Mouse (Mus musculus): Measurements from ENCODE around the gene Rapgef5. TPM values are rescaled to one million over a fixed set of nuclear protein-coding genes. Genes with fewer than 3 reads are reported as not detected.

Rapgef5 gene
- 47.4 and 52.1 TPM in 2 replicates for polyA plus RNA-seq (2015; fragmentation: Nextera tagmentation; extraction: Ambion mirVana)

GRCm38 (mm10) chr12:117516179-117516578 is at the start of gene Rapgef5:
Gene Rapgef5 (plus strand): TSS chr12:117516479.
- no peaks in the 10 kb centered on the region for H3K4me1 ChIP-seq (ENCODE audit: insufficient read depth, low read depth, low read length)
- H3K4me3 ChIP-seq (ENCODE audit: low read depth, low read length), result no peak within 1 kb of the TSS
- H3K9ac ChIP-seq (replicated peaks; ENCODE audit: low read depth), result no peak within 1 kb of the TSS
- no peaks in the 10 kb centered on the region for H3K27me3 ChIP-seq (replicated peaks; ENCODE audit: insufficient read depth, low read length)
- WGBS, result 78% methylated on average over 2 of the region's 2 CpGs
- no peaks in the 10 kb centered on the region for H3K36me3 ChIP-seq (ENCODE audit: insufficient read depth, low read length)
- DNase-seq (ENCODE audit: low spot score) (no peak), ATAC-seq (peak; percentile 25; the same call in 1 of the 2 replicates)
- TF ChIP-seq EP300 (IDR thresholded peaks at IDR 0.05), result no peak
- TF ChIP-seq CTCF (IDR thresholded peaks at IDR 0.05), result no peak
- no peak within 1 kb of the TSS for H3K4me2 ChIP-seq (replicated peaks; ENCODE audit: low read depth, low read length)
- no peak within 1 kb of the TSS for H3K27ac ChIP-seq (ENCODE audit: low read length)
- H3K9me3 ChIP-seq (ENCODE audit: low read length), result no peaks in the 10 kb centered on the region

GRCm38 (mm10) chr12:117468329-117468728 is 48.0 kb upstream of the Rapgef5 start:
- ATAC-seq, result peak; percentile 80
- Histone ChIP-seq H3K4me1 (ENCODE audit: insufficient read depth, low read depth, low read length) (no peaks in the 10 kb centered on the region), H3K9me3 (ENCODE audit: low read length) (no peaks in the 10 kb centered on the region), H3K4me2 (replicated peaks; ENCODE audit: low read depth, low read length) (no peak overlapping the region), H3K36me3 (ENCODE audit: insufficient read depth, low read length) (no peaks in the 10 kb centered on the region), H3K27ac (ENCODE audit: low read length) (no peak overlapping the region), H3K9ac (replicated peaks; ENCODE audit: low read depth) (no peak overlapping the region), H3K4me3 (ENCODE audit: low read depth, low read length) (no peak overlapping the region), H3K27me3 (replicated peaks; ENCODE audit: insufficient read depth, low read length) (no peaks in the 10 kb centered on the region)
- DNase-seq (ENCODE audit: low spot score), result peak; percentile 64
- WGBS, result 32% methylated on average over 5 of the region's 5 CpGs
- TF ChIP-seq EP300 (IDR thresholded peaks at IDR 0.05) (no peak), CTCF (IDR thresholded peaks at IDR 0.05) (no peak)

- H3K27me3 ChIP-seq (replicated peaks; ENCODE audit: insufficient read depth, low read length), result no peaks in the 10 kb centered on the region
- no peak overlapping the region for H3K9ac ChIP-seq (replicated peaks; ENCODE audit: low read depth)
- H3K4me3 ChIP-seq (ENCODE audit: low read depth, low read length), result no peak overlapping the region
- H3K36me3 ChIP-seq (ENCODE audit: insufficient read depth, low read length), result no peaks in the 10 kb centered on the region
- H3K4me1 ChIP-seq (ENCODE audit: insufficient read depth, low read depth, low read length), result no peaks in the 10 kb centered on the region
- H3K27ac ChIP-seq (ENCODE audit: low read length), result peak overlapping the region; percentile 20; the same call in 1 of the 2 replicates
- DNase-seq (ENCODE audit: low spot score) (peak; percentile 60), ATAC-seq (peak; percentile 69)
- 35% methylated on average over 3 of the region's 3 CpGs for WGBS
- no peaks in the 10 kb centered on the region for H3K9me3 ChIP-seq (ENCODE audit: low read length)
- no peak overlapping the region for H3K4me2 ChIP-seq (replicated peaks; ENCODE audit: low read depth, low read length)
- TF ChIP-seq EP300 (IDR thresholded peaks at IDR 0.05), result no peak
- no peak for TF ChIP-seq CTCF (IDR thresholded peaks at IDR 0.05)
These were observed 37.3 kb upstream of the Rapgef5 start for GRCm38 (mm10) chr12:117479014-117479413.

- H3K9me3 ChIP-seq (ENCODE audit: low read length), result no peaks in the 10 kb centered on the region
- no peaks in the 10 kb centered on the region for H3K4me1 ChIP-seq (ENCODE audit: insufficient read depth, low read depth, low read length)
- TF ChIP-seq CTCF (IDR thresholded peaks at IDR 0.05), result no peak
- TF ChIP-seq EP300 (IDR thresholded peaks at IDR 0.05), result peak; percentile 57
- H3K36me3 ChIP-seq (ENCODE audit: insufficient read depth, low read length), result no peaks in the 10 kb centered on the region
- DNase-seq (ENCODE audit: low spot score) (peak; percentile 44), ATAC-seq (peak; percentile 73)
- H3K27me3 ChIP-seq (replicated peaks; ENCODE audit: insufficient read depth, low read length), result no peaks in the 10 kb centered on the region
- H3K4me2 ChIP-seq (replicated peaks; ENCODE audit: low read depth, low read length), result no peak overlapping the region
- WGBS, result 39% methylated on average over 7 of the region's 7 CpGs
- H3K9ac ChIP-seq (replicated peaks; ENCODE audit: low read depth), result no peak overlapping the region
- H3K4me3 ChIP-seq (ENCODE audit: low read depth, low read length), result no peak overlapping the region
- H3K27ac ChIP-seq (ENCODE audit: low read length), result peak overlapping the region; percentile 15; the same call in 1 of the 2 replicates
These were observed 36.6 kb upstream of the Rapgef5 start for GRCm38 (mm10) chr12:117479680-117480079.

- H3K27ac ChIP-seq (ENCODE audit: low read length), result no peak overlapping the region
- no peaks in the 10 kb centered on the region for H3K4me1 ChIP-seq (ENCODE audit: insufficient read depth, low read depth, low read length)
- TF ChIP-seq EP300 (IDR thresholded peaks at IDR 0.05) (no peak), CTCF (IDR thresholded peaks at IDR 0.05) (no peak)
- H3K4me3 ChIP-seq (ENCODE audit: low read depth, low read length), result no peak overlapping the region
- no peaks in the 10 kb centered on the region for H3K9me3 ChIP-seq (ENCODE audit: low read length)
- H3K9ac ChIP-seq (replicated peaks; ENCODE audit: low read depth), result no peak overlapping the region
- H3K36me3 ChIP-seq (ENCODE audit: insufficient read depth, low read length), result no peaks in the 10 kb centered on the region
- no peaks in the 10 kb centered on the region for H3K27me3 ChIP-seq (replicated peaks; ENCODE audit: insufficient read depth, low read length)
- H3K4me2 ChIP-seq (replicated peaks; ENCODE audit: low read depth, low read length), result no peak overlapping the region
- WGBS, result 62% methylated on average over 3 of the region's 3 CpGs
- DNase-seq (ENCODE audit: low spot score) (peak; percentile 20), ATAC-seq (0 out of 2 replicates have a peak, but pooled peaks have one; percentile 20)
These were observed 35.3 kb upstream of the Rapgef5 start for GRCm38 (mm10) chr12:117480958-117481357.

- Histone ChIP-seq H3K4me2 (replicated peaks; ENCODE audit: low read depth, low read length) (no peak overlapping the region), H3K4me3 (ENCODE audit: low read depth, low read length) (no peak overlapping the region), H3K27me3 (replicated peaks; ENCODE audit: insufficient read depth, low read length) (no peaks in the 10 kb centered on the region), H3K4me1 (ENCODE audit: insufficient read depth, low read depth, low read length) (no peaks in the 10 kb centered on the region), H3K27ac (ENCODE audit: low read length) (no peak overlapping the region), H3K36me3 (ENCODE audit: insufficient read depth, low read length) (no peaks in the 10 kb centered on the region), H3K9me3 (ENCODE audit: low read length) (no peaks in the 10 kb centered on the region), H3K9ac (replicated peaks; ENCODE audit: low read depth) (no peak overlapping the region)
- no peak for TF ChIP-seq EP300 (IDR thresholded peaks at IDR 0.05)
- TF ChIP-seq CTCF (IDR thresholded peaks at IDR 0.05), result no peak
- ATAC-seq (no peak), DNase-seq (ENCODE audit: low spot score) (no peak)
- 8% methylated on average over 3 of the region's 3 CpGs for WGBS
These were observed 33.6 kb upstream of the Rapgef5 start for GRCm38 (mm10) chr12:117482665-117483064.

All from lung, postnatal 0 days (tissue).